Mouse (Mus musculus) heart, embryonic 12.5 days (tissue): ENCODE measurements around the gene Mycl. TPM values are rescaled to one million over a fixed set of nuclear protein-coding genes. Genes with fewer than 3 reads are reported as not detected.
A peak's percentile ranks its signal among the peaks of the same experiment; 100 is the strongest.
"Not testable (repeated sequence)": the region's sequence is repeated elsewhere in the genome, so short reads cannot be mapped to it uniquely, and the experiment has no call there.

Source experiments
- ATAC-seq: fragments of 200-750 bp; cut with Nextera tagmentation; 2 replicates; pipeline ENCODE4 v1.8.0; 2017; ENCODE audit warnings: moderate TSS enrichment, moderate library complexity; ENCODE audit not compliant: insufficient number of reproducible peaks, low FRiP score
- H3K27ac ChIP-seq: fragments of 300-500 bp; sonication (generic); 2 replicates; pipeline ENCODE4 v1.5.1; 2016; ENCODE audit warnings: mild to moderate bottlenecking, moderate library complexity; ENCODE audit not compliant: poor library complexity, severe bottlenecking
- H3K27me3 ChIP-seq: fragments of 300-500 bp; sonication (generic); replicated peaks from 2 replicates; pipeline ENCODE4 v1.6.1; 2016; ENCODE audit warnings: mild to moderate bottlenecking, moderate library complexity
- H3K36me3 ChIP-seq: fragments of 300-500 bp; sonication (generic); 2 replicates; pipeline ENCODE4 v1.6.1; 2016; ENCODE audit warnings: mild to moderate bottlenecking, moderate library complexity
- H3K4me1 ChIP-seq: fragments of 300-500 bp; sonication (generic); replicated peaks from 2 replicates; pipeline ENCODE4 v1.6.1; 2016; ENCODE audit warnings: mild to moderate bottlenecking
- H3K4me2 ChIP-seq: fragments of 300-500 bp; sonication (generic); 2 replicates; pipeline ENCODE4 v1.6.1; 2016; ENCODE audit warnings: mild to moderate bottlenecking, moderate library complexity
- H3K4me3 ChIP-seq: fragments of 300-500 bp; sonication (generic); 2 replicates; pipeline ENCODE4 v1.5.1; 2016; ENCODE audit warnings: mild to moderate bottlenecking
- H3K9ac ChIP-seq: fragments of 300-500 bp; sonication (generic); 2 replicates; pipeline ENCODE4 v1.6.1; 2016; ENCODE audit warnings: mild to moderate bottlenecking, moderate library complexity
- H3K9me3 ChIP-seq: fragments of 300-500 bp; sonication (generic); replicated peaks from 2 replicates; pipeline ENCODE4 v1.6.1; 2016; ENCODE audit warnings: mild to moderate bottlenecking, moderate library complexity
- WGBS: fragments of 180-500 bp; shearing (Covaris S2); methylation state at CpG from one replicate; pipeline ENCODE4 v1.1.7; 2016; 5-methylcytosine and 5-hydroxymethylcytosine counted together
- polyA plus RNA-seq: library from polyadenylated mRNA; unstranded; fragments of >200 nt; fragmentation: Nextera tagmentation; extraction: Ambion mirVana; gene quantifications from 2 replicates; pipeline ENCODE4 v1.2.1, GENCODE M21; 2016

The Mycl gene
- polyA plus RNA-seq, 1 experiment from 2014 or later, result 1.2 TPM

- no peak overlapping the region for H3K9ac ChIP-seq
- H3K4me2 ChIP-seq, result no peak overlapping the region
- 15% methylated on average over 12 of the region's 12 CpGs for WGBS
- H3K36me3 ChIP-seq, result no peaks in the 10 kb centered on the region
- no peak overlapping the region for H3K4me3 ChIP-seq
- H3K4me1 ChIP-seq, result peaks cover 10% of the 10 kb centered on the region; the same call in 1 of the 2 replicates
- H3K9me3 ChIP-seq, result no peaks in the 10 kb centered on the region
- H3K27ac ChIP-seq, result no peak overlapping the region
- ATAC-seq, result no peak
- peaks cover 61% of the 10 kb centered on the region for H3K27me3 ChIP-seq
Measured at GRCm38 (mm10) chr4:122998537-122999262, 3.2 kb downstream of the Mycl start.

- no peaks in the 10 kb centered on the region for H3K36me3 ChIP-seq
- no peak overlapping the region for H3K4me2 ChIP-seq
- no peak overlapping the region for H3K9ac ChIP-seq
- WGBS, result 31% methylated on average over 4 of the region's 4 CpGs
- no peak overlapping the region for H3K27ac ChIP-seq
- peaks cover 10% of the 10 kb centered on the region; the same call in 1 of the 2 replicates for H3K4me1 ChIP-seq
- H3K27me3 ChIP-seq, result peaks cover 59% of the 10 kb centered on the region
- H3K9me3 ChIP-seq, result no peaks in the 10 kb centered on the region
- ATAC-seq, result no peak
- H3K4me3 ChIP-seq, result no peak overlapping the region
Measured at GRCm38 (mm10) chr4:122999263-122999691, 3.8 kb downstream of the Mycl start.

GRCm38 (mm10) chr4:123000130-123000529 lies 4.7 kb downstream of the Mycl start:
- WGBS, result 73% methylated on average over 14 of the region's 14 CpGs
- no peak for ATAC-seq
- Histone ChIP-seq H3K4me2 (no peak overlapping the region), H3K4me3 (no peak overlapping the region), H3K9ac (no peak overlapping the region), H3K27ac (no peak overlapping the region), H3K4me1 (peaks cover 15% of the 10 kb centered on the region), H3K27me3 (peaks cover 55% of the 10 kb centered on the region), H3K9me3 (no peaks in the 10 kb centered on the region), H3K36me3 (no peaks in the 10 kb centered on the region)

- peaks cover 55% of the 10 kb centered on the region for H3K27me3 ChIP-seq
- no peaks in the 10 kb centered on the region for H3K9me3 ChIP-seq
- H3K4me3 ChIP-seq, result no peak overlapping the region
- no peaks in the 10 kb centered on the region for H3K36me3 ChIP-seq
- ATAC-seq, result no peak
- H3K9ac ChIP-seq, result no peak overlapping the region
- peaks cover 20% of the 10 kb centered on the region for H3K4me1 ChIP-seq
- WGBS, result 46% methylated on average over 17 of the region's 17 CpGs
- no peak overlapping the region for H3K27ac ChIP-seq
- H3K4me2 ChIP-seq, result no peak overlapping the region
Measured at GRCm38 (mm10) chr4:123000617-123001342, 5.3 kb downstream of the Mycl start.

- WGBS, result 25% methylated on average over 15 of the region's 15 CpGs
- Histone ChIP-seq H3K36me3 (no peaks in the 10 kb centered on the region), H3K4me2 (peak overlapping the region; percentile 42), H3K4me1 (peaks cover 16% of the 10 kb centered on the region), H3K9me3 (no peaks in the 10 kb centered on the region), H3K4me3 (no peak overlapping the region), H3K27me3 (peaks cover 15% of the 10 kb centered on the region), H3K9ac (no peak overlapping the region; the same call in 1 of the 2 replicates), H3K27ac (no peak overlapping the region)
- peak; percentile 42; the same call in 1 of the 2 replicates for ATAC-seq
Measured at GRCm38 (mm10) chr4:123005054-123005966, 9.9 kb downstream of the Mycl start.

GRCm38 (mm10) chr4:123012501-123012900 lies 17.0 kb downstream of the Mycl start:
- ATAC-seq, H3K9me3 ChIP-seq, H3K36me3 ChIP-seq, H3K4me1 ChIP-seq, H3K27me3 ChIP-seq, H3K4me3 ChIP-seq, H3K27ac ChIP-seq, H3K4me2 ChIP-seq, H3K9ac ChIP-seq: not testable (repeated sequence)
- 86% methylated on average over 4 of the region's 4 CpGs for WGBS

GRCm38 (mm10) chr4:123013346-123013945 lies 18.0 kb downstream of the Mycl start:
- whole genome bisulfite sequencing, result 73% methylated on average over 5 of the region's 5 CpGs
- Histone ChIP-seq H3K9ac (no peak overlapping the region), H3K4me1 (peaks cover 14% of the 10 kb centered on the region), H3K27ac (no peak overlapping the region), H3K4me3 (no peak overlapping the region), H3K36me3 (0 out of 2 replicates have a peak, but pooled peaks cover under 1% of the 10 kb centered on the region), H3K27me3 (no peaks in the 10 kb centered on the region), H3K4me2 (no peak overlapping the region), H3K9me3 (no peaks in the 10 kb centered on the region)
- ATAC-seq, result no peak

GRCm38 (mm10) chr4:123013949-123014406 lies 18.5 kb downstream of the Mycl start:
- no peak overlapping the region for H3K4me2 ChIP-seq
- no peak overlapping the region for H3K4me3 ChIP-seq
- H3K27me3 ChIP-seq, result no peaks in the 10 kb centered on the region
- ATAC-seq, result no peak
- H3K9me3 ChIP-seq, result no peaks in the 10 kb centered on the region
- peaks cover 19% of the 10 kb centered on the region for H3K4me1 ChIP-seq
- WGBS, result 58% methylated on average over 3 of the region's 3 CpGs
- H3K27ac ChIP-seq, result no peak overlapping the region
- no peak overlapping the region for H3K9ac ChIP-seq
- 0 out of 2 replicates have a peak, but pooled peaks cover 6% of the 10 kb centered on the region for H3K36me3 ChIP-seq

GRCm38 (mm10) chr4:123014501-123015282 lies 19.2 kb downstream of the Mycl start:
- WGBS, result 36% methylated on average over 7 of the region's 7 CpGs

GRCm38 (mm10) chr4:123016451-123016957 lies 21.1 kb downstream of the Mycl start, which contains the start of gene Trit1:
TSS of gene Trit1 (plus strand) at chr4:123016597.
- Histone ChIP-seq H3K9me3 (no peaks in the 10 kb centered on the region), H3K36me3 (peaks cover 14% of the 10 kb centered on the region), H3K4me3 (peak within 1 kb of the TSS; percentile 92), H3K4me1 (peaks cover 22% of the 10 kb centered on the region), H3K27me3 (no peaks in the 10 kb centered on the region), H3K27ac (peak within 1 kb of the TSS; percentile 81), H3K9ac (peak within 1 kb of the TSS; percentile 92), H3K4me2 (peak within 1 kb of the TSS; percentile 92)
- ATAC-seq, result peak; percentile 95
- under 1% methylated on average over 34 of the region's 34 CpGs for WGBS

More at GRCm38 (mm10) chr4:123014501-123015282, 19.2 kb downstream of the Mycl start:
- H3K27me3 ChIP-seq, result no peaks in the 10 kb centered on the region
- no peak overlapping the region for H3K4me2 ChIP-seq
- no peak overlapping the region for H3K27ac ChIP-seq
- H3K4me1 ChIP-seq, result peaks cover 22% of the 10 kb centered on the region
- 0 out of 2 replicates have a peak, but pooled peaks cover 9% of the 10 kb centered on the region for H3K36me3 ChIP-seq
- H3K9ac ChIP-seq, result no peak overlapping the region
- H3K4me3 ChIP-seq, result no peak overlapping the region
- no peaks in the 10 kb centered on the region for H3K9me3 ChIP-seq
- ATAC-seq, result no peak
